Mouse (Mus musculus) kidney, embryonic 15.5 days (tissue): ENCODE results near the gene BC030499. TPM values are rescaled to one million over a fixed set of nuclear protein-coding genes. Genes with fewer than 3 reads are reported as not detected.

Source experiments
- ATAC-seq: fragments of 200-750 bp; cut with Nextera tagmentation; replicated peaks from 2 replicates; pipeline ENCODE4 v1.8.0; 2017; ENCODE audit warnings: moderate TSS enrichment; ENCODE audit not compliant: low FRiP score
- H3K27ac ChIP-seq: fragments of 300-500 bp; sonication (generic); 2 replicates; pipeline ENCODE4 v1.5.1; 2015; ENCODE audit warnings: mild to moderate bottlenecking, inconsistent platforms
- H3K27me3 ChIP-seq: fragments of 300-500 bp; sonication (generic); 2 replicates; pipeline ENCODE4 v1.6.1; 2015; ENCODE audit warnings: inconsistent platforms
- H3K36me3 ChIP-seq: fragments of 300-500 bp; sonication (generic); 2 replicates; pipeline ENCODE4 v1.6.1; 2015; ENCODE audit warnings: inconsistent platforms
- H3K4me1 ChIP-seq: fragments of 300-500 bp; sonication (generic); 2 replicates; pipeline ENCODE4 v1.6.1; 2015; ENCODE audit warnings: inconsistent platforms
- H3K4me2 ChIP-seq: fragments of 300-500 bp; sonication (generic); 2 replicates; pipeline ENCODE4 v1.6.1; 2015; ENCODE audit warnings: moderate library complexity, mild to moderate bottlenecking, inconsistent platforms
- H3K4me3 ChIP-seq: fragments of 300-500 bp; sonication (generic); replicated peaks from 2 replicates; pipeline ENCODE4 v1.5.1; 2015; ENCODE audit warnings: mild to moderate bottlenecking, inconsistent platforms
- H3K9ac ChIP-seq: fragments of 300-500 bp; sonication (generic); 2 replicates; pipeline ENCODE4 v1.6.1; 2015; ENCODE audit warnings: mild to moderate bottlenecking, inconsistent platforms
- H3K9me3 ChIP-seq: fragments of 300-500 bp; sonication (generic); replicated peaks from 2 replicates; pipeline ENCODE4 v1.6.1; 2016; ENCODE audit warnings: inconsistent platforms
- WGBS: fragments of 180-500 bp; shearing (Covaris S2); methylation state at CpG from one replicate; pipeline ENCODE4 v1.1.7; 2015; ENCODE audit warnings: mixed read lengths; 5-methylcytosine and 5-hydroxymethylcytosine counted together
- polyA plus RNA-seq: library from polyadenylated mRNA; unstranded; fragments of >200 nt; fragmentation: Nextera tagmentation; extraction: Ambion mirVana; gene quantifications from 2 replicates; pipeline ENCODE4 v1.2.1, GENCODE M21; 2015

BC030499 gene
- polyA plus RNA-seq, 1 experiment from 2014 or later = 0.43 TPM

DNA sequence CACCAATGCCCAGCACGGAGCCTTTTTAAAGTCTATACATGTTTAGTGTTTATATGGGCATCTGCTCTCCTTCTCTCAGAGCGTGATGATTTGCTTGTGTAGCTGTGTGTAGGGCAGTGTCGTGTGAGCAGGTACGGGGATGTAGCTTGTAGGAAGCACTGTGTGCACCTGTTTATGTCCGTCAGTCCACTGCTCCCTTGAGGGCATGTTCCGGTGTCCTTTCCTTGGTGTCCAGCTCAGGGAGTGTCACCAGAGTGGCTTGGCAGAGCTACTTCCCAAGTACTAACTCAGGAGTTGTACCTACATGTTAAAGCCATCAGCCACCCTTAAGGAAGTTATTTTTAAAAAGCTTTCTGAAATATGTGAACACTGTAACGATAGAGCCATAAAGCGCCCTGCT lies 46.4 kb downstream of the BC030499 start:
- WGBS = 94% methylated on average over 8 of the region's 8 CpGs
- no peaks in the 10 kb centered on the region for H3K9me3 ChIP-seq
- H3K9ac ChIP-seq = no peak overlapping the region
- ATAC-seq = no peak
- H3K27me3 ChIP-seq = no peaks in the 10 kb centered on the region
- no peaks in the 10 kb centered on the region for H3K4me1 ChIP-seq
- H3K4me3 ChIP-seq = no peak overlapping the region
- H3K4me2 ChIP-seq = no peak overlapping the region
- H3K27ac ChIP-seq = no peak overlapping the region
- H3K36me3 ChIP-seq = peaks cover 84% of the 10 kb centered on the region

DNA sequence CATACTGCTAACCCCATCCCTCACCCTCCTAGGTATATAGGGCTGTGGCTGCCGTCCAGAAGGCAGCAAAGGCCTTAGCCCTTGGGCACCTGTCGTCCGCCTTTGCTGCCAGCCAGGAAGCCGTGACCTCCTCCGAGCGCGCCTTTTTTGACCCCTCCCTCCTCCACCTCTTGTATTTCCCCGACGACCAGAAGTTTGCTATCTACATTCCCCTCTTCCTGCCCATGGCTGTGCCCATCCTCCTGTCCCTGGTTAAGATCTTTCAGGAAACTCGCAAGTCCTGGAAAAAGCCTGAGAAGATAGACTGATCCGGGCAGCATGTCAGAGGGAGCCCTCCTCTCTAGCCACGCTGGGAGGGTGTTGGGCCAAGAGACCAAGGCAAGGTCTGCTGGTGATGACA lies 51.1 kb downstream of the BC030499 start:
- H3K9me3 ChIP-seq = no peaks in the 10 kb centered on the region
- WGBS = 74% methylated on average over 12 of the region's 12 CpGs
- peaks cover 40% of the 10 kb centered on the region for H3K36me3 ChIP-seq
- H3K9ac ChIP-seq = no peak overlapping the region
- no peak for ATAC-seq
- H3K4me2 ChIP-seq = no peak overlapping the region
- H3K27ac ChIP-seq = no peak overlapping the region
- H3K4me3 ChIP-seq = no peak overlapping the region
- H3K4me1 ChIP-seq = peaks cover 35% of the 10 kb centered on the region
- no peaks in the 10 kb centered on the region for H3K27me3 ChIP-seq

DNA sequence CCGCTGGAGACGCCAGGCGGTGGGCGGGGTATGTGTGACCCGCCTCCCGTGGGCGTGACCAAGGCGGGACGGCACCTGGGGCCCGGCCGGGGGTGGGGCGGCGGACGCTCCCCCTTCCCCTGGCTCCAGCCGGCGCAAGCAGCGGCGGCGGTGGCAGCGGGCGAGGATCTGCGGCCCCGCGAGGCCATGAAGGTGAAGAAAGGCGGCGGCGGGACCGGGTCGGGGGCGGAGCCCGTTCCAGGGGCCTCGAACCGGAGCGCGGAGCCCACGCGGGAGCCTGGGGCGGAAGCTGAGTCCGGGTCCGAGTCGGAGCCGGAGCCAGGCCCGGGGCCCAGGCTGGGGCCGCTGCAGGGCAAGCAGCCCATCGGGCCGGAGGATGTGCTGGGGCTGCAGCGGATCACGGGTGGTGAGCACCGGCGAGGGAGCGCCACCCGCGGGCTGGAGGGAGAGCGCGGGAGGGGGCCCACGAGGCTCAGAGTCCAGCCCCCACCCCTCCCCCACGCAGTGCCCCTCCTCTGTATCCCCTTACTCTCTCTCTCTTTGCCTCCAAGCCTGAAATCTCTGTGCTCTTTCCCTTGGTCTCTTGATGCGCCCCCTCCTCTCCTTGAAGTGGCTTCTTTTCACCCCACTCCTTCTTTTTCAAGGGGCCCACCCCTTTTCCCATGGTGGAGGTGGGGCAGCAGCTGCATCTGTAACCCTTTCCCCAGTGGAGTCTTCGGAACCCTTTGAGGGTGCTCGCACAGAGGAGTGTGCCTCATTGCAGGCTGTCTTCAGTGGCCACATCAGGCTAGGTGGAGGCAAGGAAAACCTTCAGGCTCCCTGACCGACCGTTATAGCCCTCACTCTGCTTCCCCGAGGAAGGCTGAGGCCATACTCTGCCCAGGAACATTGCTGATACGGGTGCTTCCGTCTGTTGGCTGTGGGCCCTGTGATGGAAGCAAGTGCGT lies 53.0 kb downstream of the BC030499 start, which contains the start of gene Unc119:
TSS of gene Unc119 (plus strand) at position 102 of the 947 bp plus-strand sequence.
- Histone ChIP-seq H3K27ac (peak within 1 kb of the TSS; percentile 88), H3K4me1 (peaks cover 38% of the 10 kb centered on the region), H3K9ac (peak within 1 kb of the TSS; percentile 88), H3K27me3 (no peaks in the 10 kb centered on the region), H3K36me3 (peaks cover 33% of the 10 kb centered on the region), H3K9me3 (no peaks in the 10 kb centered on the region), H3K4me3 (peak within 1 kb of the TSS; percentile 96), H3K4me2 (peak within 1 kb of the TSS; percentile 96)
- WGBS = under 1% methylated on average over 60 of the region's 66 CpGs
- peak; percentile 84 for ATAC-seq

DNA sequence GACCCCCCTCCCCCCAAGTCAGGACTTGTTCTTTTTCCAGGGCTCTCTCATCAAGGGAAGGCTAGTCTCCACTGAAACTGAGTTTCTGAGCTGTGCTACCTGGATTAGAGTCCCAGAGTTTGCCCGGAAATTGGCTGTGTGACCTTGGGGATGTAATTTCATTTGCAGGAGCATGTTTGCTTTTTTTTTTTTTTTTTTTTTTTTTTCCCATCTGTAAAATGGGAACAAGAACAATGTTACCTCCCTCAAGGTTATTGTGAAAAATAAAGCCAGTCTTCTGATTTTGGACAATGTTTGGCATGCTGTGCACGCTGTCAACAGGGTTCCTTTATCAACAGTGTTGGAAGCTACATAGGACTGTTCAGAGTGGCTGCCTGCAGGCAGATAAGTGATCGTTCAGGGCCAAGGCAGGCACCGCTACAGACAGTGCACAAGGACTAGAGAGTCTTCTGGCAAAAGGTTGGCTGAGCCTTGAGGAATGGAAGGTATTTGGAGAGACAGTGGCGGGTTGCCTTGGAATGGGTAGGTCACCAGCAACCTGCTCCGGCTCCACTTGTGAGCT lies 53.8 kb downstream of the BC030499 start:
- Histone ChIP-seq H3K9ac (peak overlapping the region; percentile 88; the same call in 1 of the 2 replicates), H3K4me2 (peak overlapping the region; percentile 96), H3K4me3 (peak overlapping the region; percentile 96), H3K4me1 (peaks cover 38% of the 10 kb centered on the region), H3K36me3 (peaks cover 28% of the 10 kb centered on the region), H3K27ac (peak overlapping the region; percentile 88), H3K27me3 (no peaks in the 10 kb centered on the region), H3K9me3 (no peaks in the 10 kb centered on the region)
- WGBS = 73% methylated on average over 6 of the region's 6 CpGs
- no peak for ATAC-seq

DNA sequence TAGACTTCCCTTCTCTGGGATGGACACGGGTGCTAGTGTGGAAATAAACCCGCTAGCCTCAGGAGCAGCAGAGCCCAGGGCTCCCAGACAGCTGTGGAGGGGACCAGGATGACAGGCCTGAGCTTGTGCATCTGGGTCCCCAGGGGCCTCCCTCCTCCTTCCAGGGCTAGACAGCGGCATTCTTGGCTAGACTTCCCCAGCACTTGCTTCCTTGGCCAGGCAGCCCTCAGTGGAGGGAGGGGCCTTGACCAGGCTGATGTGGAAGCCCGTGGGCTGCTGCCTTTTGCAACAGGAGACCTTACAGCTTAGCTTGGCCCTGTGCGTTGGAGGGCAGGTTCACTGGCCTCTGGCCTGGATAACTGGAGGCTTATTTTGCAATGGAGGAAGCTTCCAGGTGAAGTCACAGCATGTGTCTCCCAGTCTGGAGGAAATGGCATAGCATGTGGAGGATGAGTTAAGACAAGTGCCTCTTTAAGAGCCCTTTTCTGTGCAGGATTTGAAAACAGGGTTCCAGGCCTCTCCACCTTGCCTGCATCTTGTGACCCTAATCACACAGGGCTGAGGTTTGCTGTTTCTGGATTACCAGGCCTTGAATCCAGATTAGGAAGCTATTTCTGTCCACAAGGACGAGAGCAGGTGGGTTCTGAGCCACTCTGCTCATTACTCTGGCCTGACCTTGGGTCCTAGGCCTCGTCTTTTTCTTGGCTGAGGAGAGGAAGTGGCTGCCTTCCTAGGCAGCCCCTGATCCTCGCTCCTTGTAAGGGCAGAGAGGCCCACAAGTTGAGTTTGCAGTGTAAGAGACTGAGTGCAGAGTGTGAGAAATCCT lies 54.5 kb downstream of the BC030499 start:
- 49% methylated on average over 8 of the region's 8 CpGs for WGBS
- 0 out of 2 replicates have a peak overlapping the region, but pooled peaks have one; percentile 9 for H3K9ac ChIP-seq
- peak overlapping the region; percentile 96 for H3K4me2 ChIP-seq
- H3K4me3 ChIP-seq = peak overlapping the region; percentile 96; the same call in 1 of the 2 replicates
- peaks cover 22% of the 10 kb centered on the region for H3K36me3 ChIP-seq
- no peak for ATAC-seq
- H3K27ac ChIP-seq = peak overlapping the region; percentile 34
- no peaks in the 10 kb centered on the region for H3K27me3 ChIP-seq
- no peaks in the 10 kb centered on the region for H3K9me3 ChIP-seq
- peaks cover 38% of the 10 kb centered on the region for H3K4me1 ChIP-seq

DNA sequence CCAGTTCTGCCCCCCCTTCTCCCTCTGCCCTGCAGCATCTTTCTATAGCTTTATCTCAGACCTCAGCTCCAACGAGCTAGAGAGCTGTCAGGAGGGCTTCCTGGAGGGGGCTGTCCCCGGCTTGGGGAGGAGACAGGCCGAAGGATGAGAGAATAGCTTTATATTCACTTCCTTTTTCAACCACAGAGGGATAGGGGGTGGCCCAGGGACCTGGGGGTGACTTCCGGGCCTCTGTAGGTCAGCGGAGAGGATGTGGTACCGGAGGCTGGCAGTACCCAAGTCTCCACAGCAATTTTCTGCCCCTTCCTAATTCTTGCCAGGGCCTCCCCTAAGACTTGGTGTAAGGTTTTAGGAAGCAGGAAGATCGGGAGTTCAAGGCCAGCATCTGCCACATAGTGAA lies 55.2 kb downstream of the BC030499 start:
- peaks cover 38% of the 10 kb centered on the region for H3K4me1 ChIP-seq
- ATAC-seq = no peak

More for the DNA sequence above, 55.2 kb downstream of the BC030499 start:
- Histone ChIP-seq H3K9ac (0 out of 2 replicates have a peak overlapping the region, but pooled peaks have one; percentile 9), H3K9me3 (no peaks in the 10 kb centered on the region), H3K4me2 (no peak overlapping the region), H3K27ac (no peak overlapping the region), H3K36me3 (peaks cover 15% of the 10 kb centered on the region), H3K4me3 (no peak overlapping the region), H3K27me3 (no peaks in the 10 kb centered on the region)
- 81% methylated on average over 7 of the region's 7 CpGs for WGBS

Other genes with a start within 250 kb of the BC030499 start
- 34.2 and 38.4 TPM in 2 replicates for gene Eral1, start 210.5 kb upstream of the BC030499 start, polyA plus RNA-seq
- 14.5 and 18.2 TPM in 2 replicates for gene Fam222b, start 196.2 kb upstream of the BC030499 start, polyA plus RNA-seq
- 94.2 and 99.5 TPM in 2 replicates for gene Traf4, start 125.3 kb upstream of the BC030499 start, polyA plus RNA-seq
- 21.1 and 25.0 TPM in 2 replicates for gene Nek8, start 114.2 kb upstream of the BC030499 start, polyA plus RNA-seq
- gene Tlcd1, start 114.1 kb upstream of the BC030499 start, polyA plus RNA-seq = 28.7 and 31.8 TPM in 2 replicates
- 1,327 and 1,492 TPM in 2 replicates for gene Rpl23a, start 107.3 kb upstream of the BC030499 start, polyA plus RNA-seq
- 113 and 132 TPM in 2 replicates for gene Rab34, start 102.4 kb upstream of the BC030499 start, polyA plus RNA-seq
- 3.1 and 4.3 TPM in 2 replicates for gene Proca1, start 97.4 kb upstream of the BC030499 start, polyA plus RNA-seq
- gene Sdf2, start 45.1 kb upstream of the BC030499 start, polyA plus RNA-seq = 78.6 and 84.5 TPM in 2 replicates
- gene Supt6, start 44.9 kb upstream of the BC030499 start, polyA plus RNA-seq = 27.3 and 29.4 TPM in 2 replicates
- 76.0 and 81.8 TPM in 2 replicates for gene 2610507B11Rik, start 29.1 kb upstream of the BC030499 start, polyA plus RNA-seq
- gene Spag5, start 10.7 kb downstream of the BC030499 start, polyA plus RNA-seq = 43.3 and 47.4 TPM in 2 replicates
- gene Aldoc, start 32.1 kb downstream of the BC030499 start, polyA plus RNA-seq = 6.0 and 6.4 TPM in 2 replicates
- gene Pigs, start 37.6 kb downstream of the BC030499 start, polyA plus RNA-seq = 77.5 and 86.2 TPM in 2 replicates
- gene Unc119, start 52.6 kb downstream of the BC030499 start, polyA plus RNA-seq = 40.2 and 44.9 TPM in 2 replicates
- 0.10 TPM in 1 of 2 replicates, not detected in the other for gene Foxn1, start 95.7 kb downstream of the BC030499 start, polyA plus RNA-seq
- 1.1 and 1.2 TPM in 2 replicates for gene Slc13a2, start 131.4 kb downstream of the BC030499 start, polyA plus RNA-seq
- gene Slc46a1, start 174.9 kb downstream of the BC030499 start, polyA plus RNA-seq = 21.1 and 21.3 TPM in 2 replicates
- 1.5 and 1.8 TPM in 2 replicates for gene Sarm1, start 206.9 kb downstream of the BC030499 start, polyA plus RNA-seq
- 4.5 and 8.1 TPM in 2 replicates for gene Vtn, start 208.2 kb downstream of the BC030499 start, polyA plus RNA-seq
- gene Sebox, start 212.6 kb downstream of the BC030499 start, polyA plus RNA-seq = not detected in 2 replicates
- 56.7 and 57.1 TPM in 2 replicates for gene Tmem199, start 221.3 kb downstream of the BC030499 start, polyA plus RNA-seq
- gene Poldip2, start 221.4 kb downstream of the BC030499 start, polyA plus RNA-seq = 169 and 171 TPM in 2 replicates
- gene Tnfaip1, start 245.5 kb downstream of the BC030499 start, polyA plus RNA-seq = 81.8 and 88.2 TPM in 2 replicates
- gene Ift20, start 245.5 kb downstream of the BC030499 start, polyA plus RNA-seq = 134 and 145 TPM in 2 replicates